Mouse (Mus musculus) embryo, embryonic 11.5 days (tissue): Measurements from ENCODE around the gene Ssu2.

Source experiments
- DNase-seq: peaks from one replicate; pipeline ENCODE4 v3.0.0-alpha.2; 2012; ENCODE audit warnings: low read depth, low spot score

The Ssu2 gene

DNA sequence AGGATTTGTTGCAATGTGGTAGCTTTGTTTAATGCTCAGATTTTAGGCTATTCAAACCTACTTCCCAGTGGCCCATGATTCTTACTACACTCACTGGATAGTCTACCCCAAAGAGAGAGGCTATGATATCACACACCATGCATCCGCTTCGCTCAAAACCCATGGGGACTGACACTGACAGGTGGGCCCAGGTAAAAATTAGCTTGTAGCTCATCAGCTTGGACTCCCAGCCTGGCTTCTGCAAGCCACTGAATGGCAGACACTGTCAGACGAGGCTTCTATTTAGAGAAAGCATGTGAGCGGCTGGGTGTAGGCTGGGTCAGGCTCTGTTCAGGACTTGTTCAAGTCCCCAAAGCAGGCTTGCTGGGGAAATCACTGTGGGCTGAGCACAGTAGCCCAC is 37.4 kb downstream of the Ssu2 start:
- no peak for DNase-seq

DNA sequence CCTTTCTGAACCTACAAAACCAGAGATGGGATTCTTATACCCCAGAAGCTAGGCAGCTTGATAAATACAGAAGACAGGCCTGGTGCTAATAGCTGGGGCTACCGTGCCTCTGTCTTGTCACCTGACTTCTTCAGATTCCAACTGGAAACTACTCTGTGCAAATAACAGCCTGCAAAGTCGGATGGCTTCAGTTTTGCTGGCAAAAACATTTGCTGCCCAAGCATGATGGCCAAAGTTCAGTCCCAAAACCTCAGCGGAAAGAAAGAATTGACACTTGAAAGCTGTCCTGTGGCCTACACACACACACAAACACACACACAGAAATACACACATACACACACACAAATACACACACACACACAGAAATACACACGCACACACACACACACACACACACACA is 48.8 kb downstream of the Ssu2 start:
- DNase-seq = no peak

DNA sequence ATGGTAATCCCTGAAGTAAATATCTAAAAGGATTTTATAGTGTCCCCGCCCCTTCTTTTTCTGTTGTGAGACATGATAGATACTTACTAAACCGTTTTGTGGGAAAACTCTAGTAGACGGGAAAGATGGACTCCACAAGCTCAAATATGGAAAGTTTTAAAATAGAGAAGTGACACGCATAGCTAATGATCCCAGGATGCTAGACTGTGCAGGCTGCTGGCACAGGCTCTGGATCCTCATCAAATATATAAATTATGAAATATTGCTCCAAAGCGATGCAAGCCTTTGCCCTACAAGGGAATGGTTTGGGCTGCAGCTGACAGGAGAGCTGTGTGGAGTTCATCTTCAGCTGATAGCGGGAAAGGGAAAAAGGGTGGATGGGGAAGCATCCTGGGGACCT is 50.2 kb downstream of the Ssu2 start:
- no peak for DNase-seq

DNA sequence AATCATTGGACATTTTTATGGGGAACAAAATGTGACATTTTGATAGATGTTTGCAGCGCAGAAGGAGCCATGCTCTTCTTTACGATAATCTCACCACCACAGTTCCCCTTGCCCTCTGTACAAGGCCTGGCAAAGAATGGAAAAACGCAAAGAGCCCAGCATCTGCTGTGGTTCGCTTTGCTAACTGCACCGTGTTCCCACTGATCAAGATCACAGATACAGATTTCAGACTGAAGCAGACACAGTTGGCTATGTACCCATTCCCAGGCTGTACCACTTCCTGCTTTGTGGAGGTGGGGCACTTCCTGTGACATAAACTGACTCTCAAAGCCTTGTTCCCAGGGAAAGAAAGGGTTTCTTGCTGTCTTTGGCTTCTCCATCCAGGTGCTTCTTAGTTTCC is 53.9 kb downstream of the Ssu2 start:
- no peak for DNase-seq

DNA sequence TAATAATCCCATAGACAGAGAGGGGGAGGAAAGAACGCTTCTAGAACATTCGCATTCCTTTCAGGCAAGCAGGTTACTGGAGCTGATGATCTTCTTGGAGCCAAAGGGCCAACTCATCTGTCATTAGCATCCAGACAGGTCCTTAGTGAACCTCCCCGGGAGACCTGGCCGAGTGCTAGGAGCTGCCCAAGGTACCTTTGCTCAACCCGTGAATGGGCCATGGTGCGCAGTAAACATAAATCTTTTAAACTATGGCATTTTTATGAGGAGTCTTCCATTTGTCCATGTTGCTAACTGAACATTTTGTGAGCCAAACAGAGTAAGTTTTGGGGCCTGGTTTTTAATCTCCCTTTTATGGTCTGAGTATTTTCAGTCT is 56.6 kb downstream of the Ssu2 start:
- DNase-seq = no peak

DNA sequence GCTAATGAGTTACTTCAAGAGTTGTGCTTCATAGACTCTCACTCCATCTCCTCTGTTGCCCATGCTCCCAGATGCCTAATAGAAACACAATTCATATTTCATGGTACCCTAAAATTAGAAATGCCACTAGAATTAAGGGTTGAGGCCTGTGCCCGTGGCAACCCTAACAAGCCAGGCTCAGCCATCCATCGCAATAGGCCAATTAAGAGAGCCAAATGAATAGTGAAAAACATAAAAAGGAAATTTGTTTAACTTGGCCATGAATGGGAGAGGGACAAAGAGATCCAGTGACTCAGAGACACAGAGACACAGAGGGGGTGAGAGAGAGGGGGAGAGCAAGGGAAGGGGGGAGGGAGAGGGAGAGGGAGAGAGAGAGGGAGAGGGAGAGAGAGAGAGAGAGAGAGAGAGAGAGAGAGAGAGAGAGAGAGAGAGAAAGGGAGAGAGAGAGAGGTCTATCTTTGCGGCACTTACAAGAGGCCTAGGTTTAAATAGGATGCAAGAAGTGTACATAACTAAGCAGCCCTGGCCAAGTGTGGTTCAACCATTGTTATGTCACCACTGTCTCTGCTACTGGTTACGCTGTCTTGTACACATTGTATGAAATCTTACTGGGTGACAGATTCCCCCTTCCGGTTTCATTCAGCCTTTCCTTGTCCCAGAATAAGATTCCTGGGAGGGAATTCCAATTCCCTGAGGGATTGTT is 57.2 kb downstream of the Ssu2 start:
- no peak for DNase-seq

DNA sequence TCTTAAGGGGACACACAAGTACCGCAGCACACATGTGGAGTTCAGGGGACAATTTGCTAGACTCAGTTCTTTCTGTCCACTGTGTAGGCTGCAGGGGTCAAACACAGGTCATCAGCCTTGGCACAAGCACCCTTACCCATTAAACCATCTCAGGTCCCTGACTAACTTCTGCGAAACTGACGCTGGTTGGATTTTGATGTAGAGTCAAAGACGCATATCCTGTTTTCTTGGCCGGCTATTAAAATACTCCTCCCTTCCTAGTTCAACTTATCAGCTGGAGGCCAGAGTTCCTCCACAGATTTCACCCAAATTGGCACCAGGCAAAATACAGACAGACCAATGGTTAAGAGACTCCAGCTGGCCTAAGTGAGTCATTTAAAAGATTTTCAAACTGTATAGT is 60.0 kb downstream of the Ssu2 start:
- DNase-seq = no peak

DNA sequence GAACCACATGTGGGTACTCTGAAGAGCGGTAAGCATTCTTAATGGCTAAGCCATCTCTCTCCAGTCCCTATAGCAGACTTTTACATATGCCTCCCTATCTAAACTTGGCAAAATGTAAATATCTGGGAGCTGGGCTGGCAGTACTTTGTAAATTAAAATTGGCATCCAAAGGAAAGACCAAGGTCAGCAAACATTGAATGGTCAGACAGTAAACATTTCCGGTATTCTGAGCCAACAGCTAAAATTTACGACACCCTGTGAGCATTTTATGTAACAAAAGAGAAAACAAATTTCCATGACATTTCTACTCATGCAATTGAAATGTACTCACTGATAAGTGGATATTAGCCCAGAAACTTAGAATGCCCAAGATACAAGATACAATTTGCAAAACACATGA is 62.6 kb downstream of the Ssu2 start:
- DNase-seq = no peak

DNA sequence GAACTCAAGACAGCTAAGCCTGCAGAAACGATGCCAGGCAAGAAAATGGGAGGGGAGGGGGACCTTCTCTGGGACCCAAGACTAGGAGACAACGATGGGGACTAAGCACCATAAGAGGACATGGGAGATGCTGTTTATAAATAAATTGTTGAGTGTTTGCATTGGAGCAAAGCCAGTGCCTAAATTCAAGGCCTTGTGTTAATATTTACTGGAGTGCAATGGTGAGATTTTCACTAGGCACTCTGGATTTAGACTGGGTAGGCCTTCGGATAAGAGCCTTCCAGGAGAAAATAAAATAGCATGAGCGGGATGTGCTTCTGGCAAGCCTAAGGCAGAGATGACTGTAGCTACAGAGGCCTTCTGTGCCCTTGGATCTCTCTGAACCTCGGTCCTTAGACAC is 64.9 kb downstream of the Ssu2 start:
- no peak for DNase-seq

DNA sequence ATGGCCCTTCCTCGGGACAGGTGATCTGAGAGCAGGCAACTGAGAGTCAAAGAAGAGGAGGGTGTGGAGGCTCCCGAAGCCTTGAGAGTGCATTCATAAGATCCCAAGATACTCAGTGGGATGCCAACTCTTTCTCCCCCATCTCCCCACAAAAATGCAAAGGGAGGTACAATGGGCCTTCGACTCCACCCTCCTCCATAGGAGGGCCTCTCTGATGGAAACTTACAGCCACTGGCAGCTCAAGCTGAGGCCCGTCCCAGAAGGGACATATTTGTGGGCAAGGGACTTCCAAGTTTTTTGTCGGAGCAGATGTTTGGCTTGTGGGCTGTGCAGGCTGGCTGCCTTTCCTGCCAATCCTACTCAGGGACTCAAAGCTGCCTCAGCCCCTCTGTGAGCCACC is 67.1 kb downstream of the Ssu2 start:
- DNase-seq = no peak

DNA sequence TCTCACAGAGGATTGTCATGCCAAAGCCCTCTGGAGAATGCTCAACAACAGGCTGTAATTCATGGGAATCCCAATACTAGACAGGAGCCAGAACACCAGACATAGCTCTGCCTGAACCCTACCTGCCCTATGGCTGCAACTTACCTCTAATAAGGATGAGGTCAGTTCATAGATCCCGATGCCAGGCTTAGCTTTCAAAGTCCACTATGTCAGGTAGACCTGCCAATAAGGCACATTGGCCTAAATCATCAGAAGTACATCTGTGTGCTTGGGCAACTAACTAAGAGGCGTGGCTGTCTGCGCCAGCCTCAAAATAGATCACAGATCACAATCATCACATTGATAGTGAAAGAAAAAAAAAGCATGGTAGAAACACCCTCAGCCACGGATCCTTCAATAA is 68.4 kb downstream of the Ssu2 start:
- DNase-seq = no peak

DNA sequence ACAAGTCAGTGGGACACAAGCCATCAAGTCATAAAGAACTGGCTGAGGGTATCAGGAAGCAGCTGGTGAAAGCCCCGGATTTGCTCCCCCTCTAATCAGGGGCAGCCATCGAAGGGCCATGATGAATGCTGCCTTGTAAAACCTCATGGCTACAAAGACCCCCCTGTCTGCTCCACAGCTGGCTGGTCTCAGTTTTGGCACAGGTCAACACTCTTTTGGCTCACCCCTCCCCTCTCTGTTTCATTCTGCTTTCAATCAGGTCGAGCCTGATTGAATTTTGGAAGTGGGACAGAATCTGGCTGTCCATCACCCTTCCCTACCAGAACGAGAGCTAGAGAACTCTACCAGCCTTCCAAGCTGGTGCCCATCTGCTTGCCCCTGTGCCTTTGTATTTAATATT is 76.4 kb downstream of the Ssu2 start:
- no peak for DNase-seq

DNA sequence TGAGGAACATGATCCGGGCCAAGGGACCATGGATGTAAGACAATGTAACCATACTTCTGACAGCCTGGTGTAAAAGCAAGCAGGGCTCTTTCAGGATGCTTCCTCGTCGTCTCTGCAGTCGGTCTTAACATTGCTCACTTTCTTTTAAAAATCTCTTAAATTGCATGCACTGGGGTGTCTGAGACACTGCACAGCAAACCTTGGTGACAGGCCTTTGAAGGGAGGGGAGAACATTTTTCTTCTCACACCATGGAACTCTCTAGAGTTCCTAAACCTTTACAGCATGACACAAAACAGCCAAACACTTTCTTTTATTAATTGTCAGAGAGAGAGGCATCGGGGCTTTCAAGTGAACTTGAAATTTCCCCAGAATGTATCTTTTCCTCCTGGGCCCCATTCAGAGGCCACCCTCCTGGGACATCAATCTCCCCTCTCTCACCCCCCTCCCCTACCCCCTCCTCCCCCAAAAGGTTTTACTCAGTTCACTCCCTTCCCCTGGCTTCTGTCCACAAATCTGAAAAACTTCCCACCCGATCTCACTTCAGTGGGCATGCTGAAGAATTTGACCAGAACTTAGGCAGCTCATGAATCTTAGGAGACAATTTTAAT is 78.4 kb downstream of the Ssu2 start:
- no peak for DNase-seq
